Mouse (Mus musculus): ENCODE results near the gene Cnn2. TPM values are rescaled to one million over a fixed set of nuclear protein-coding genes. Genes with fewer than 3 reads are reported as not detected.

Cnn2 gene
- polyA plus RNA-seq, 1 experiment from 2014 or later, result 160 TPM

DNA sequence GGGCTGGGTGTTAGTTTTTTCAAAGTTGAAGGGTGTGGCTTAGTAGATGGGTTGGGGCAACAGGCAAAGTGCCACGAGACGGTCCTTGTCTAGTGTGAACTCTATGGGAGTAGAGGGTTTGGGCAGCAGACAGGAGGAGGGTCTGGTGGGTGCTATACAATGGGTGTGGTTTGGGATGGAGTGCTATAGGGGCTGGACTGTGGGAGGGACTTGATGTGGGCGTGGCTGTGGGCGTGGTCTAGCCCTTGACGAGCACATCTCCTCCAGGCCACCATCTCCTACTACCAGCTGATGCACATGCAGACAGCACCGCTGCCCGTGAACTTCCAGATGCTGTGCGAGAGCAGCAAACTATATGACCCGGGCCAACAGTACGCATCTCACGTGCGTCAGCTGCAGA, 37.5 kb downstream of the Cnn2 start:
- no peak overlapping the region for H3K4me3 ChIP-seq (ENCODE audit: low read depth, low read length)
- H3K27ac ChIP-seq (ENCODE audit: low read depth, low read length), result no peak overlapping the region
- ATAC-seq (replicated peaks; ENCODE audit: low FRiP score) (peak; percentile 49), DNase-seq (ENCODE audit: low spot score) (no peak)
- H3K9me3 ChIP-seq (ENCODE audit: control insufficient read depth, low read length), result no peaks in the 10 kb centered on the region
- H3K27me3 ChIP-seq (ENCODE audit: control insufficient read depth, insufficient read depth, low read length), result no peaks in the 10 kb centered on the region
- H3K4me2 ChIP-seq (ENCODE audit: low read depth, low read length, severe bottlenecking), result no peak overlapping the region
- H3K36me3 ChIP-seq (ENCODE audit: control insufficient read depth, insufficient read depth, low read length), result no peaks in the 10 kb centered on the region
- 60% methylated on average over 12 of the region's 12 CpGs for WGBS
- no peaks in the 10 kb centered on the region for H3K4me1 ChIP-seq (replicated peaks; ENCODE audit: control insufficient read depth, insufficient read depth, low read length)
- H3K9ac ChIP-seq (ENCODE audit: low read length), result no peak overlapping the region

DNA sequence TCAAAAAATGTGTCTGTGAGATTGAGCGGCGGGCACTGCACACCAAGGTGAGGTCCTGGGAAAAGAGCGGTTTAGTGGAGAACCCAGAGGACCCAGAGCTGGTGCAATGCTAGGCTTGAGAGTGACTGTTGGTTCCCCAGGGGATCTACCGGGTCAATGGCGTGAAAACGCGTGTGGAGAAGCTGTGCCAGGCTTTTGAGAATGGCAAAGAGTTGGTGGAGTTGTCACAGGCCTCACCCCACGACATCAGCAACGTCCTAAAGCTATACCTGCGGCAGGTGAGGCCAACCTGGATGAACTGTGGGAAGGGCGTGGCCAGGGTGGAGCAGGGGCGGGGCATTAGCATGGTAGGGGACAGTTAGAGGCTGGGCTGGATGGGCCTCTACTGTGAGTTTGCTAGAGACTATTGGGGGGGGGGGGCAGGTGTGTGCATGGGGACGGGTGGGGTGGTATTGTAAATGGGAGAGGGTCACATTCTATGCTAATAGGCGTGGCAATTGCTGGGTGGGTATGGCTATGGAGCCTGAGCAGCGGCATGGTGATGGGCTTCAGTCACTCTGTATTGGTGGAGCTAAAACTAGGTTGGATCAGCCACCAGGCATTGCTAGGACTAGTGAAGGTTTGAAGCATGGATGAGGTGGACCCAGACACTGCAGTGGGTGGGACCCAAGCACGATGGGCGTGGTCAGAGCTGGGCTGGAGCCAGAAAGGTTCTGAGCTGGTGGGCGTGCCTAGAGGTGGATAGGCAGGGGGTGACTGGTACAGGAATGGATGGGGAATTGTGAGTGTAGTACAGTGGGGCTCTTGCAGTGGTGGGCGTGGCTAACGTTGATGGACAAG, 39.5 kb downstream of the Cnn2 start:
- no peak overlapping the region for H3K9ac ChIP-seq (ENCODE audit: low read length)
- no peaks in the 10 kb centered on the region for H3K4me1 ChIP-seq (replicated peaks; ENCODE audit: control insufficient read depth, insufficient read depth, low read length)
- DNase-seq (ENCODE audit: low spot score) (no peak), ATAC-seq (replicated peaks; ENCODE audit: low FRiP score) (0 out of 2 replicates have a peak, but pooled peaks have one; percentile 43)
- no peaks in the 10 kb centered on the region for H3K9me3 ChIP-seq (ENCODE audit: control insufficient read depth, low read length)
- no peak overlapping the region for H3K4me2 ChIP-seq (ENCODE audit: low read depth, low read length, severe bottlenecking)
- no peaks in the 10 kb centered on the region for H3K27me3 ChIP-seq (ENCODE audit: control insufficient read depth, insufficient read depth, low read length)
- H3K36me3 ChIP-seq (ENCODE audit: control insufficient read depth, insufficient read depth, low read length), result no peaks in the 10 kb centered on the region
- WGBS, result 73% methylated on average over 20 of the region's 20 CpGs
- H3K4me3 ChIP-seq (ENCODE audit: low read depth, low read length), result no peak overlapping the region
- no peak overlapping the region for H3K27ac ChIP-seq (ENCODE audit: low read depth, low read length)

DNA sequence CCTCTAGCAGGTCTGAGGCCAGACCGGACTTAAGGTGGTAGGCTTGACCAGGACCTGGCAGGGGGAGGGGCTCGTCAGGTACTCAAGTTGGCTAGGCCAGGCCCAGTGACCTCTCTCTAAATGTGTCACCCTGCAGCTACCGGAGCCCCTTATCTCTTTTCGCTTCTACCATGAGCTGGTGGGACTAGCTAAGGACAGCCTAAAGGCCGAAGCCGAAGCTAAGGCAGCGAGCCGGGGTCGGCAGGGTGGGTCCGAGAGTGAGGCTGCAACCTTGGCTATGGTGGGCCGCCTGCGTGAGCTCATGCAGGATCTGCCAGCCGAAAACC, 40.1 kb downstream of the Cnn2 start:
- no peaks in the 10 kb centered on the region for H3K27me3 ChIP-seq (ENCODE audit: control insufficient read depth, insufficient read depth, low read length)
- 93% methylated on average over 13 of the region's 13 CpGs for WGBS
- H3K9ac ChIP-seq (ENCODE audit: low read length), result no peak overlapping the region
- H3K4me1 ChIP-seq (replicated peaks; ENCODE audit: control insufficient read depth, insufficient read depth, low read length), result no peaks in the 10 kb centered on the region
- H3K36me3 ChIP-seq (ENCODE audit: control insufficient read depth, insufficient read depth, low read length), result no peaks in the 10 kb centered on the region
- DNase-seq (ENCODE audit: low spot score), result no peak
- no peak for ATAC-seq (replicated peaks; ENCODE audit: low FRiP score)
- H3K4me3 ChIP-seq (ENCODE audit: low read depth, low read length), result no peak overlapping the region
- H3K27ac ChIP-seq (ENCODE audit: low read depth, low read length), result no peak overlapping the region
- H3K9me3 ChIP-seq (ENCODE audit: control insufficient read depth, low read length), result no peaks in the 10 kb centered on the region
- H3K4me2 ChIP-seq (ENCODE audit: low read depth, low read length, severe bottlenecking), result no peak overlapping the region

DNA sequence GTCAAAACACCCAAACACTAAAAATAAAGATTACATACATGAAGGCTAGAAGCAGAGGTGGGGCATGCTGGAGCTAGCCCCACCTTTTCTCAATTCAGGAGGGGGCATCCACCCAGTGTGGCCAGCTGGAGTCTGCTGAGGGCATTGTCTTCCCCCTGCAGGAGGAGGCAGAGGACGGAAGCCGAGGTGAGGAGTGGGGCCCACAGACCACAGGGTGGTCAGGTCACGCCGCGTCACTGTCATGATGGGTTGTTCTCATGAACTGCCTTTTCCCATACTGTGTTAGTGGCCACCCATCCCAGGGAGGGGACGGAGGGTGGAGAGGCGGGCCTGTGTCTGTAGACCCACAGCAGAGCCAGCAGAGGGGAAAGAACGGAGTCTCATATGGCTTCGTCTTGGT, 41.8 kb downstream of the Cnn2 start:
- WGBS, result 93% methylated on average over 7 of the region's 9 CpGs
- H3K9me3 ChIP-seq (ENCODE audit: control insufficient read depth, low read length), result no peaks in the 10 kb centered on the region
- no peak overlapping the region for H3K4me3 ChIP-seq (ENCODE audit: low read depth, low read length)
- no peaks in the 10 kb centered on the region for H3K27me3 ChIP-seq (ENCODE audit: control insufficient read depth, insufficient read depth, low read length)
- H3K9ac ChIP-seq (ENCODE audit: low read length), result no peak overlapping the region
- no peak overlapping the region for H3K4me2 ChIP-seq (ENCODE audit: low read depth, low read length, severe bottlenecking)
- no peaks in the 10 kb centered on the region for H3K4me1 ChIP-seq (replicated peaks; ENCODE audit: control insufficient read depth, insufficient read depth, low read length)
- H3K27ac ChIP-seq (ENCODE audit: low read depth, low read length), result no peak overlapping the region
- ATAC-seq (replicated peaks; ENCODE audit: low FRiP score) (no peak), DNase-seq (ENCODE audit: low spot score) (no peak)
- peaks cover 1% of the 10 kb centered on the region; the same call in 1 of the 2 replicates for H3K36me3 ChIP-seq (ENCODE audit: control insufficient read depth, insufficient read depth, low read length)

DNA sequence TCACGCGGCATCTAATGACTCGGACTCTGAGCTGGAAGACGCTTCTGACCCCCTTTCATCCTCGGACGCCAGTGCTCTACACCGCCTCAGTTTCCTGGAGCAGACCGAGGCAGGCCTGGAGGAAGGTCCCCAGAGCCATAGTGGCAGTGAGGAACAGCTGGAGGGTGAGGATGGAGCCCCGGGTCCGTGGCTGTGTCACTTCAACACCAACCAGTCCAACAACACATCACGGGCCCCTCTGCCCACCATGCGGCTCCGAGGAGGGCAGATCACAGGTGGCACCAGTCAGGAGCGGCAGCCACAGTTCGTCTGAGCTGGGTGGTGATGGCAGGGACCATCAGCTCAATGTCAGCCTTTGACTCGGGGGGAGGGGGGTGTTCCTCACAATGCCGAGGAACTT, 42.4 kb downstream of the Cnn2 start:
- WGBS, result 89% methylated on average over 17 of the region's 17 CpGs
- Histone ChIP-seq H3K4me2 (ENCODE audit: low read depth, low read length, severe bottlenecking) (no peak overlapping the region), H3K36me3 (ENCODE audit: control insufficient read depth, insufficient read depth, low read length) (peaks cover 3% of the 10 kb centered on the region; the same call in 1 of the 2 replicates), H3K27me3 (ENCODE audit: control insufficient read depth, insufficient read depth, low read length) (no peaks in the 10 kb centered on the region), H3K9me3 (ENCODE audit: control insufficient read depth, low read length) (no peaks in the 10 kb centered on the region), H3K9ac (ENCODE audit: low read length) (no peak overlapping the region), H3K4me1 (replicated peaks; ENCODE audit: control insufficient read depth, insufficient read depth, low read length) (no peaks in the 10 kb centered on the region), H3K27ac (ENCODE audit: low read depth, low read length) (no peak overlapping the region), H3K4me3 (ENCODE audit: low read depth, low read length) (no peak overlapping the region)
- ATAC-seq (replicated peaks; ENCODE audit: low FRiP score) (no peak), DNase-seq (ENCODE audit: low spot score) (no peak)

DNA sequence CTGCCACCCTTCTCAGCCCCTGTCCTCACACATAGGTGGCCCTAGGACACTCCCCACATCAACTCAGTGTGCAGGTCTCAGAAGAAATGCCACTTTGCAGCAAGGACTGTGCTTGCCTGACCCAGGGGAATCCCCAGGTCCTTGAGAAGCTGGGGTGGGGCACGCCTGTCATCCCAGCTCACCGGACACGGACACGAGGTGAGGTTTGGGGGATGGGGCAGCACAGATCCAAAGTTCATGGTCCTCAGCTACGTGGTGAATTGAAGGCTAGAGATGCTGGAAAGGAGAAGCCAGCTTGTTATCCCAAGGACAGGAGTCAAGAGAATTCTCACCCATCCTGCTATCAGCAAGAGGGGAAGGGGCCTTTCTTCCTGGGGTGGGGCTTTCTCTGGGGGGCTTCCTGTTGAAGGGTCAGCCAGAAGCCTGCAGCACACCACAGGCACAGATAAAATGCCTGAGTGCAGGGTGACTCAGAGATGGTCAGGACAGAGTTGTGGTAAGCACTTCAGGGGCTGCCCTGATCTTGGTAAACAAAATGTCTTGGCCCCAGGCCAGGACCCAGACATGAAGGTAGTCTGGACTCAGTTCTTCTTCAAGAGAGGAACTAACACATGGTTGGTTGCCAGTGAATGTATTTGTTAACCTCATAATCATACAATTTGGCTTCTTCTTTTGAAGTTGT, 44.6 kb downstream of the Cnn2 start:
- Histone ChIP-seq H3K9ac (ENCODE audit: low read length) (no peak overlapping the region), H3K27ac (ENCODE audit: low read depth, low read length) (no peak overlapping the region), H3K36me3 (ENCODE audit: control insufficient read depth, insufficient read depth, low read length) (peaks cover 5% of the 10 kb centered on the region; the same call in 1 of the 2 replicates), H3K4me1 (replicated peaks; ENCODE audit: control insufficient read depth, insufficient read depth, low read length) (peaks cover under 1% of the 10 kb centered on the region), H3K4me2 (ENCODE audit: low read depth, low read length, severe bottlenecking) (no peak overlapping the region), H3K4me3 (ENCODE audit: low read depth, low read length) (no peak overlapping the region), H3K9me3 (ENCODE audit: control insufficient read depth, low read length) (no peaks in the 10 kb centered on the region), H3K27me3 (ENCODE audit: control insufficient read depth, insufficient read depth, low read length) (no peaks in the 10 kb centered on the region)
- no peak for DNase-seq (ENCODE audit: low spot score)
- no peak for ATAC-seq (replicated peaks; ENCODE audit: low FRiP score)
- 69% methylated on average over 5 of the region's 5 CpGs for WGBS

DNA sequence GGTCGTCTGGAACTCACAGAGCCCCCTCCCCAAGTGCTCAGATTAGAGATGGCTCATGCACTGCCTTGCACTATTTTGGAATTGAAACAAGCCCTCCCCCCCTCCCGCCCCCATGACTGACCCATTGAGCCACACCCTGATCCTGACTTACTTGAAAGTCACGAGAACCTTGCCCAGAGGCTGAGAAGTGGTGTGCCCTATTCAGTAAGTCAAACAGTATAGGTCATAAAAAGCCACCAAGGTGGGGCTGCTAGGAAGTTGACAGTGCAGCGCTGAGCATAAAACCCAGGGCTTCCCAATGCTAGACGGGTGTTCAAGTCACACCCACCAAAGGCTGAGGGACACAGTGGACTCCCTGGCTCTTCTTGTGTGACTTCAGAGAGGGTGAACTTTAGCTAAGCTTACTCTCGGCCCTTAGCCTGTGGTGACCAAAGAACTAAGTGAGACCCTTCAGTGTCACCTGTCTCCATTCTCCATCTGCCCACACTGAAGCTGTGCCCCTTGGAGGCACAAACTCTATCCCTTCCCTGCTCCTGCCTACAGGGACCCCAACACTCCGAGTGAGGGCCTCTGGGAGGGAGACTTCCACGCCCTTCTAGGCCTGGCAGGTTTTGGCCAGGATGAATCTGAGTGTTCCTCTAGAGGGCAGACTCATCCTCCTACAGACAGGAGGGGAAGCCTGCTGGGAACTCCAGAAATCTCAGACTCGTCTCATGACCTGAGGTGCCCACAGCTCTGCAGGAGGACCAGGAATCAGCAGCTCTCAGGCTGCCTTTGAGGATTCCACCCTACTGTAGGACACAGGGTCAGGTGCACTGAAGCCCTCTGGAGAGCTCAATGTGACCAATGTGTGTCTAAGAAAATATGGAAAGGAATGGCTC, 45.4 kb downstream of the Cnn2 start:
- ATAC-seq (replicated peaks; ENCODE audit: low FRiP score), result no peak
- H3K4me2 ChIP-seq (ENCODE audit: low read depth, low read length, severe bottlenecking), result no peak overlapping the region
- peaks cover 5% of the 10 kb centered on the region; the same call in 1 of the 2 replicates for H3K36me3 ChIP-seq (ENCODE audit: control insufficient read depth, insufficient read depth, low read length)
- WGBS, result 57% methylated on average over 9 of the region's 9 CpGs
- DNase-seq (ENCODE audit: low spot score), result no peak
- no peak overlapping the region for H3K27ac ChIP-seq (ENCODE audit: low read depth, low read length)
- H3K4me3 ChIP-seq (ENCODE audit: low read depth, low read length), result no peak overlapping the region
- no peak overlapping the region for H3K9ac ChIP-seq (ENCODE audit: low read length)
- H3K4me1 ChIP-seq (replicated peaks; ENCODE audit: control insufficient read depth, insufficient read depth, low read length), result peaks cover 9% of the 10 kb centered on the region
- H3K27me3 ChIP-seq (ENCODE audit: control insufficient read depth, insufficient read depth, low read length), result no peaks in the 10 kb centered on the region
- no peaks in the 10 kb centered on the region for H3K9me3 ChIP-seq (ENCODE audit: control insufficient read depth, low read length)

DNA sequence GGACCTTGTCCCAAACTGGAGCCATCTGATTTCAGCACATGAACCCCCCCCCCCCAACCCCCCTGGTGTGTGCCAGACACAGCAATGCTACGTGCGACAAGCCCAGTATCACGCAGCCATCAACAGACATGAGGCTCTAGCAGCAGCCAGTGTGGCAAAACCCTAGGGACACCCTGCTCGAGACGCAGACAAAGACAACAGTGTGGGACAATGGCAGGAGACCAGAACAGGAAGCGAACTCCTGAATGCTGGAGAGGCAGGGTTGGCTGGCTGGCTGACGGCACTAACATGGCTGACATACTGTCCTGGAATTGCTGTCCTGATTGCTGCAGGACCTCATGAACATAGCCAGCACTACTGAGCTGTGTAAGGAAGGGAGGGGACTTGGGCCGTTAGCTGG, 46.8 kb downstream of the Cnn2 start:
- Histone ChIP-seq H3K4me2 (ENCODE audit: low read depth, low read length, severe bottlenecking) (no peak overlapping the region), H3K27me3 (ENCODE audit: control insufficient read depth, insufficient read depth, low read length) (no peaks in the 10 kb centered on the region), H3K9me3 (ENCODE audit: control insufficient read depth, low read length) (no peaks in the 10 kb centered on the region), H3K36me3 (ENCODE audit: control insufficient read depth, insufficient read depth, low read length) (peaks cover 5% of the 10 kb centered on the region; the same call in 1 of the 2 replicates), H3K9ac (ENCODE audit: low read length) (no peak overlapping the region), H3K4me3 (ENCODE audit: low read depth, low read length) (no peak overlapping the region), H3K4me1 (replicated peaks; ENCODE audit: control insufficient read depth, insufficient read depth, low read length) (peaks cover 9% of the 10 kb centered on the region), H3K27ac (ENCODE audit: low read depth, low read length) (no peak overlapping the region)
- DNase-seq (ENCODE audit: low spot score) (no peak), ATAC-seq (replicated peaks; ENCODE audit: low FRiP score) (no peak)
- 87% methylated on average over 8 of the region's 8 CpGs for WGBS
